Mouse (Mus musculus): ENCODE measurements around the gene Birc6.

DNA sequence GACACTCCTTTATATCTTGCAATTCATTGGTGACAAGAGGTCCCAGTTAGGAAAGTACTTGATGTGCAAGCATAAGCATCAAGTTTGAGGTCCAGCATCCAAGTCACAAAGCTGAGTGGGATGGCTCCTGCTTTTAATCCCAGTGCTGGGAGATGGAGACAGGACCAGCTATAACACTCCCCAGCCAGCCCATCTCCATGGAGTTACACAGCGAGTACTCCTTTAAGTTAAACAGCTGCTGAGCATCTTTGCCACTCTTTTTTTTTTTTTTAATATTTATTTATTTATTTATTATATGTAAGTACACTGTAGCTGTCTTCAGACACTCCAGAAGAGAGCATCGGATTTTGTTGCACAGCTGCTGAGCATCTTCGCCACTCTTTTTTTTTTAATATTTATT is 130.3 kb downstream of the Birc6 start:
- TF ChIP-seq FLI1 (IDR thresholded peaks at IDR 0.05; ENCODE audit: low read length) (no peak), GATA1 (IDR thresholded peaks at IDR 0.05; ENCODE audit: borderline replicate concordance, low read length) (no peak)

Measured in megakaryocyte, embryonic 14.5 days (primary cell).